Mouse (Mus musculus): Measurements from ENCODE around the gene Mief2. TPM values are rescaled to one million over a fixed set of nuclear protein-coding genes. Genes with fewer than 3 reads are reported as not detected.

The Mief2 gene
- polyA plus RNA-seq, 1 experiment = 49.7 TPM

DNA sequence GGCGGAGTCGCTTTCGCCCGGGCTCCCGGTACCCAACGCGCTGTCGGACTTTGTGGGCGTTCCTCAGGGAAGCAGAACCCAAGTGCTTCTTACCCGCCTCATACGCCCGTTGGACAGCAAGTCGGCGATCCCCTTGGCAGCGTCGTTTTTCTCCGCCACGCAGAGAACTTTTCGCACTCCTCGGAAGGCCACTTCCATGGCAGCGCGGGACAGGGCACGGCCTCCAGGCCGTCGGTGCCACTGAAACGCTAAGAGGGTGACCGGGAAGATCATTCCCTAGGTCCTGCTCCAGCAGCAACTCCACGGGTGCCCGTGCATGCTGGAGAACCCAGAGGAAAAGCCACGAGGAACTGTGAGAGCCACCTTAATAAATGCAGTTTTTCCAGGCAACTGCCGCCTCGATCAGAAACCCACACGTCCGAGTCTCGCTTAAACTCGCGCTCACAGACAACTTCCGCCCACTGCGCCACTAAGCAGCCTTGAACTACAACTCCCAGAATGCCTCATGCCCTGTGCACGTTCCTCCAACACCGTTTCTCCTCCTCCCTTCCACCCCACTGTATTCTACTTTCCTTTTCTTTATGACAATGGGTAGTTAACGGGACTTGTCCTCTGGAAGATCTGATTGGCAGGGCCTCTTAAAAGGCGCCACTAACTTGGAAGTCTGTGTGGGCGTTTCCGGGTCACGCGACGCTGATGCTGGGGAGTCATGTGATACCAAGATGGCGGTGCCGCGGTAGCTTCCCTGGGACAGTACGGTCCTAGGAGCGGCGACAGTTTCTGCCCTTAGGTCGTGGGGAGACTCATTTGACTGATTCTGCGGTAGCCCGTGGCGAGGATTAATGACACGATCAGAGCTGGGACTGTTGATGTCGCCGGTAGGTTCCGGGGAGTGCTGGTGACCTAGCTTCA, 48.9 kb downstream of the Mief2 start, which contains the start of the genes Top3a and Smcr8:
Gene Top3a, minus strand, starts transcription at position 537 of the 912 bp plus-strand sequence.
Gene Smcr8, plus strand, starts transcription at position 696 of the 912 bp plus-strand sequence.
- Histone ChIP-seq H3K4me3 (peak within 1 kb of the TSS; percentile 93), H3K27me3 (ENCODE audit: control insufficient read depth, insufficient read depth, insufficient read length) (no peaks in the 10 kb centered on the region), H3K4me2 (ENCODE audit: low read depth) (peak within 1 kb of the TSS; percentile 93), H3ac (ENCODE audit: control insufficient read depth, insufficient read length) (peak within 1 kb of the TSS; percentile 22), H3K79me2 (ENCODE audit: control insufficient read depth, insufficient read depth) (peaks cover 89% of the 10 kb centered on the region), H3K36me3 (ENCODE audit: control insufficient read depth, insufficient read depth) (peaks cover 5% of the 10 kb centered on the region)
- TF ChIP-seq MYOG (IDR thresholded peaks at IDR 0.05; ENCODE audit: control insufficient read depth in 1 of 3, insufficient read depth in 1 of 3, insufficient read length in 2 of 3, low read depth in 2 of 3) (no peak), REST (IDR thresholded peaks at IDR 0.05; ENCODE audit: insufficient read depth, insufficient read length) (no peak), POLR2A (IDR thresholded peaks at IDR 0.05; ENCODE audit: insufficient read length, low read depth) (peak; percentile 85), E2F4 (IDR thresholded peaks at IDR 0.05; ENCODE audit: insufficient read depth) (peak; percentile 86), CEBPB (IDR thresholded peaks at IDR 0.05; ENCODE audit: insufficient read depth, poor library complexity, severe bottlenecking) (no peak), TCF3 (IDR thresholded peaks at IDR 0.05; ENCODE audit: insufficient read length, low read depth) (no peak), MAX (IDR thresholded peaks at IDR 0.05; ENCODE audit: low read depth) (no peak), SRF (IDR thresholded peaks at IDR 0.05; ENCODE audit: control insufficient read depth, insufficient read length, low read depth) (peak; percentile 24), USF1 (IDR thresholded peaks at IDR 0.05; ENCODE audit: low read depth) (peak; percentile 98), POLR2AphosphoS2 (IDR thresholded peaks at IDR 0.05; ENCODE audit: insufficient read length, low read depth) (peak; percentile 81)

DNA sequence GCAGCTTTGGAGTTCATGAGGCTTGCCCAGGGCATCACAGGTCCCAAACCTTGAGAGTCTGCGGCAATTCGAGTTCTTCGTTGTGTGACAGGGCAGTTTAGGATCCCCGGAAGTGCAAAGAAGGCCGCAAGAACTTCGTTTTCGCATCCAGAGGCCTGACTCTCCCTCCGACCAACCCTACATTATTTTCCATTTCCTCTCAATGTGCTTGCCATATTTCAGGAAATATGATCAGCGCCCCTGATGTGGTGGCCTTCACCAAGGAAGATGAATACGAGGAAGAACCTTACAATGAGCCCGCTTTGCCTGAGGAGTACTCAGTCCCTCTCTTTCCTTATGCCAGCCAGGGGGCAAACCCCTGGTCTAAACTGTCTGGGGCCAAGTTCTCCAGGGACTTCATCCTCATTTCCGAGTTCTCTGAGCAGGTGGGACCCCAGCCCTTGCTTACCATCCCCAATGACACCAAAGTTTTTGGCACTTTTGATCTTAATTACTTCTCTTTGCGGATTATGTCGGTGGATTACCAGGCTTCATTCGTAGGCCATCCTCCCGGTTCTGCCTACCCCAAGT, 49.7 kb downstream of the Mief2 start:
- peaks cover 90% of the 10 kb centered on the region for H3K79me2 ChIP-seq (ENCODE audit: control insufficient read depth, insufficient read depth)
- H3ac ChIP-seq (ENCODE audit: control insufficient read depth, insufficient read length) = peak overlapping the region; percentile 22
- peak overlapping the region; percentile 93 for H3K4me3 ChIP-seq
- TF ChIP-seq POLR2A (IDR thresholded peaks at IDR 0.05; ENCODE audit: insufficient read length, low read depth) (no peak), REST (IDR thresholded peaks at IDR 0.05; ENCODE audit: insufficient read depth, insufficient read length) (no peak), E2F4 (IDR thresholded peaks at IDR 0.05; ENCODE audit: insufficient read depth) (no peak), MAX (IDR thresholded peaks at IDR 0.05; ENCODE audit: low read depth) (no peak), CEBPB (IDR thresholded peaks at IDR 0.05; ENCODE audit: insufficient read depth, poor library complexity, severe bottlenecking) (no peak), MYOG (IDR thresholded peaks at IDR 0.05; ENCODE audit: control insufficient read depth in 1 of 3, insufficient read depth in 1 of 3, insufficient read length in 2 of 3, low read depth in 2 of 3) (no peak), POLR2AphosphoS2 (IDR thresholded peaks at IDR 0.05; ENCODE audit: insufficient read length, low read depth) (no peak), TCF3 (IDR thresholded peaks at IDR 0.05; ENCODE audit: insufficient read length, low read depth) (no peak), MYOD1 (IDR thresholded peaks at IDR 0.05; ENCODE audit: control insufficient read depth in 1 of 3, insufficient read length in 2 of 3, low read depth in 2 of 3) (no peak), TCF12 (IDR thresholded peaks at IDR 0.05; ENCODE audit: insufficient read depth, poor library complexity, severe bottlenecking) (no peak), USF1 (IDR thresholded peaks at IDR 0.05; ENCODE audit: low read depth) (no peak)
- H3K36me3 ChIP-seq (ENCODE audit: control insufficient read depth, insufficient read depth) = peaks cover 5% of the 10 kb centered on the region
- no peaks in the 10 kb centered on the region for H3K27me3 ChIP-seq (ENCODE audit: control insufficient read depth, insufficient read depth, insufficient read length)
- peak overlapping the region; percentile 93 for H3K4me2 ChIP-seq (ENCODE audit: low read depth)

DNA sequence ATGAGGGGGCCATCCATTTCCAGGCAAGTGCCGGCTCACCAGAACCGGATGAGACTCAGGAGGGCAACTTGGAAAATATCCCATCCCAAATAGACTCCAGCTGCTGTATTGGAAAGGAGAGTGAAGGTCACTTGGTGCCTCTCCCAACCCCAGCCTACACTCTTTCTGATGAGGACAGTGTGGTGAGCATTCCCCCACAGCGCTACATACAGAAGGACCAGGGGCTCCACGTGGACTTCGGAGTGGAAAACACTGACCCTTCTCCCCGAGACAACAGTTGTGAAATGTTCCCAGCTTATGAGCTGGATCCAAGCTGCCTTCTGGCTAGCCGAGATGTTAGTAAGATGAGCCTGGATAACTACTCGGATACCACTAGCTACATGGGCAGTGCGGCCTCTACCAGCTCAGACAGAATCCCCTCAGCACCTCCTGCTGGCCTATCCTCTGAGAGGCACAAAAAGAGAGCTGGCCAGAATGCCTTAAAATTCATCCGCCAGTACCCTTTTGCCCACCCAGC, 51.5 kb downstream of the Mief2 start:
- Histone ChIP-seq H3K36me3 (ENCODE audit: control insufficient read depth, insufficient read depth) (peaks cover 5% of the 10 kb centered on the region), H3K4me3 (peak overlapping the region; percentile 6)

More for the DNA sequence above, 51.5 kb downstream of the Mief2 start:
- Histone ChIP-seq H3K4me2 (ENCODE audit: low read depth) (peak overlapping the region; percentile 93), H3K79me2 (ENCODE audit: control insufficient read depth, insufficient read depth) (peaks cover 87% of the 10 kb centered on the region), H3ac (ENCODE audit: control insufficient read depth, insufficient read length) (no peak overlapping the region), H3K27me3 (ENCODE audit: control insufficient read depth, insufficient read depth, insufficient read length) (no peaks in the 10 kb centered on the region)
- TF ChIP-seq E2F4 (IDR thresholded peaks at IDR 0.05; ENCODE audit: insufficient read depth) = no peak
- no peak for TF ChIP-seq TCF12 (IDR thresholded peaks at IDR 0.05; ENCODE audit: insufficient read depth, poor library complexity, severe bottlenecking)
- TF ChIP-seq MYOG (IDR thresholded peaks at IDR 0.05; ENCODE audit: control insufficient read depth in 1 of 3, insufficient read depth in 1 of 3, insufficient read length in 2 of 3, low read depth in 2 of 3) = no peak
- no peak for TF ChIP-seq CEBPB (IDR thresholded peaks at IDR 0.05; ENCODE audit: insufficient read depth, poor library complexity, severe bottlenecking)
- TF ChIP-seq POLR2AphosphoS2 (IDR thresholded peaks at IDR 0.05; ENCODE audit: insufficient read length, low read depth) = no peak
- no peak for TF ChIP-seq USF1 (IDR thresholded peaks at IDR 0.05; ENCODE audit: low read depth)
- TF ChIP-seq MYOD1 (IDR thresholded peaks at IDR 0.05; ENCODE audit: control insufficient read depth in 1 of 3, insufficient read length in 2 of 3, low read depth in 2 of 3) = no peak

Other genes starting within 250 kb of the Mief2 start
- gene Alkbh5, start 192.0 kb upstream of the Mief2 start, polyA plus RNA-seq (2012; fragmentation: generic; extraction: Trizol) = 23.5 TPM
- 33.4 TPM for gene Llgl1, start 28.7 kb upstream of the Mief2 start, polyA plus RNA-seq (2012; fragmentation: generic; extraction: Trizol)
- 247 TPM for gene Flii, start 1.1 kb upstream of the Mief2 start, polyA plus RNA-seq (2012; fragmentation: generic; extraction: Trizol)
- 5.7 TPM for gene Top3a, start 49.0 kb downstream of the Mief2 start, polyA plus RNA-seq (2012; fragmentation: generic; extraction: Trizol)
- gene Smcr8, start 49.1 kb downstream of the Mief2 start, polyA plus RNA-seq (2012; fragmentation: generic; extraction: Trizol) = 9.2 TPM
- 6.6 TPM for gene Shmt1, start 83.3 kb downstream of the Mief2 start, polyA plus RNA-seq (2012; fragmentation: generic; extraction: Trizol)
- gene Dhrs7b, start 102.2 kb downstream of the Mief2 start, polyA plus RNA-seq (2012; fragmentation: generic; extraction: Trizol) = 51.2 TPM
- gene Tmem11, start 150.9 kb downstream of the Mief2 start, polyA plus RNA-seq (2012; fragmentation: generic; extraction: Trizol) = 68.7 TPM
- gene Natd1, start 186.4 kb downstream of the Mief2 start, polyA plus RNA-seq (2012; fragmentation: generic; extraction: Trizol) = 20.0 TPM
- 68.5 TPM for gene Map2k3, start 203.6 kb downstream of the Mief2 start, polyA plus RNA-seq (2012; fragmentation: generic; extraction: Trizol)

Data from myocyte (in vitro differentiated cells).